Mouse (Mus musculus) G1E (cell line): ENCODE results near the gene Irak4. TPM values are rescaled to one million over a fixed set of nuclear protein-coding genes. Genes with fewer than 3 reads are reported as not detected.

ENCODE experiments used
- ATAC-seq: 2 replicates; pipeline ENCODE4 v1.8.0; 2016; ENCODE audit warnings: mild to moderate bottlenecking; ENCODE audit not compliant: insufficient number of reproducible peaks, poor library complexity, low FRiP score, severe bottlenecking; ENCODE audit errors: extremely low read depth
- DNase-seq: peaks from one replicate; pipeline ENCODE4 v3.0.0; 2012; ENCODE audit warnings: low spot score
- H3K27me3 ChIP-seq: 2 replicates; pipeline ENCODE4 v1.6.1; 2012; ENCODE audit warnings: mild to moderate bottlenecking, low read length, inconsistent platforms; ENCODE audit not compliant: insufficient read depth
- H3K36me3 ChIP-seq: replicated peaks from 2 replicates; pipeline ENCODE3; 2012; ENCODE audit warnings: mild to moderate bottlenecking, inconsistent platforms
- H3K4me1 ChIP-seq: 2 replicates; pipeline ENCODE4 v1.6.1; 2012; ENCODE audit warnings: low read depth, low read length, inconsistent platforms, mixed read lengths; ENCODE audit not compliant: insufficient read depth
- H3K4me3 ChIP-seq: 2 replicates; pipeline ENCODE4 v1.5.1; 2012; ENCODE audit warnings: low read depth, mild to moderate bottlenecking, inconsistent platforms, low read length, moderate library complexity, mixed read lengths
- H3K9me3 ChIP-seq: replicated peaks from 2 replicates; pipeline ENCODE4 v1.6.1; 2012; ENCODE audit warnings: inconsistent platforms
- CTCF ChIP-seq: IDR thresholded peaks from 2 replicates; pipeline ENCODE4 v1.5.1; 2012; ENCODE audit warnings: low read depth, low read length, inconsistent platforms, mixed read lengths
- GATA1 ChIP-seq: IDR thresholded peaks from 2 replicates; pipeline ENCODE4 v1.6.1; 2012; ENCODE audit warnings: borderline replicate concordance, low read length, inconsistent platforms, mixed read lengths
- GATA2 ChIP-seq: IDR thresholded peaks from 2 replicates; pipeline ENCODE4 v1.6.1; 2012; ENCODE audit warnings: low read depth, low read length, inconsistent platforms, borderline replicate concordance
- POLR2AphosphoS5 ChIP-seq: IDR thresholded peaks from 2 replicates; pipeline ENCODE4 v1.6.1; 2012; ENCODE audit warnings: low read depth, low read length, inconsistent platforms; ENCODE audit not compliant: insufficient replicate concordance
- TAL1 ChIP-seq: conservative IDR thresholded peaks from 2 replicates; pipeline ENCODE4 v1.6.1; 2012; ENCODE audit warnings: low read depth, low read length, inconsistent platforms, mixed read lengths
- polyA plus RNA-seq: library from polyadenylated mRNA; stranded (reverse); fragments of >175 nt; gene quantifications from 2 replicates; pipeline ENCODE4 v1.2.3, GENCODE M21; 2012
- total RNA-seq, 2 experiments: library from RNA; stranded (forward) in 1 of 2; stranded (reverse) in 1 of 2; fragments of 200-1000 nt in 1 of 2; fragments of >200 nt in 1 of 2; fragmentation: Nextera tagmentation in 1 of 2; gene quantifications; 2 replicates each; pipeline ENCODE4 v1.2.3; 2014 to 2017

Gene Irak4
- total and polyA plus RNA-seq, 3 experiments = 7.9 to 15.0 (median 10.4) TPM

- Histone ChIP-seq H3K4me3 (no peak overlapping the region), H3K27me3 (no peaks in the 10 kb centered on the region), H3K4me1 (no peaks in the 10 kb centered on the region), H3K9me3 (no peaks in the 10 kb centered on the region), H3K36me3 (peaks cover 16% of the 10 kb centered on the region)
- TF ChIP-seq GATA2 (no peak), CTCF (no peak), GATA1 (no peak), TAL1 (no peak), POLR2AphosphoS5 (no peak)
- DNase-seq (no peak), ATAC-seq (no peak)
Measured at GRCm38 (mm10) chr15:94574566-94575268, 31.3 kb downstream of the Irak4 start.

- Histone ChIP-seq H3K9me3 (no peaks in the 10 kb centered on the region), H3K4me1 (peaks cover 3% of the 10 kb centered on the region; the same call in 1 of the 2 replicates), H3K36me3 (peaks cover 83% of the 10 kb centered on the region), H3K4me3 (no peak overlapping the region), H3K27me3 (no peaks in the 10 kb centered on the region)
- no peak for ATAC-seq
- TF ChIP-seq GATA1 (no peak), TAL1 (no peak), GATA2 (no peak), CTCF (no peak), POLR2AphosphoS5 (no peak)
- DNase-seq = no peak
Measured at GRCm38 (mm10) chr15:94582000-94582593, 38.7 kb downstream of the Irak4 start.

DNA sequence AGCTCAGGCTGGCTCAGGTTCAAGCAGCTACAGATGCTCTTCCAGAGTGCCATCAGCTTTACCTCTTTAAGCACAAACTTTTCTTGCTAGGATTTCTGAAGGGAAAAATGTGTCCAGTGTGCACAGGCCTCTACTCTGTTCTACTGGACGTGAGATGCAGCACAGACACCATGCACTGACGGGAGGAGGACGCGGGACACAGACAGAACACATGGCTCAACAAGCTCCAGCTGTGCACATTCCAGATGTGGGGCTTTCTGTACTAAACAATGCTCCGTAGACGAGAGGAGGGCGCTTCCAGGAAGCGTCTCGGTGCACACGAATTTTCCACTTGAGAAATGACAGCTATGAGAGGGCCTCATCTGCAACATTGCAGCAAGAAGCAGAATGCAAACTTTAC, 39.7 kb downstream of the Irak4 start:
- no peak overlapping the region for H3K4me3 ChIP-seq
- DNase-seq (no peak), ATAC-seq (no peak)
- no peaks in the 10 kb centered on the region for H3K9me3 ChIP-seq
- no peak for TF ChIP-seq GATA2
- H3K27me3 ChIP-seq = no peaks in the 10 kb centered on the region
- H3K36me3 ChIP-seq = peaks cover 75% of the 10 kb centered on the region
- peaks cover 3% of the 10 kb centered on the region for H3K4me1 ChIP-seq

- H3K36me3 ChIP-seq = peaks cover 68% of the 10 kb centered on the region
- no peaks in the 10 kb centered on the region for H3K9me3 ChIP-seq
- no peak for ATAC-seq
- TF ChIP-seq GATA2 = no peak
- TF ChIP-seq POLR2AphosphoS5 = no peak
- TF ChIP-seq GATA1 = no peak
- TF ChIP-seq CTCF = no peak
- no peak for TF ChIP-seq TAL1
- H3K4me3 ChIP-seq = no peak overlapping the region
- no peaks in the 10 kb centered on the region for H3K27me3 ChIP-seq
- DNase-seq = no peak
- peaks cover 4% of the 10 kb centered on the region for H3K4me1 ChIP-seq
Measured at GRCm38 (mm10) chr15:94584738-94585137, 41.3 kb downstream of the Irak4 start.

- Histone ChIP-seq H3K4me1 (peaks cover 7% of the 10 kb centered on the region), H3K36me3 (peaks cover 35% of the 10 kb centered on the region), H3K27me3 (no peaks in the 10 kb centered on the region), H3K4me3 (peak overlapping the region; percentile 98), H3K9me3 (no peaks in the 10 kb centered on the region)
- no peak for ATAC-seq
- DNase-seq = no peak
- TF ChIP-seq CTCF (no peak), GATA1 (no peak), TAL1 (no peak), GATA2 (no peak), POLR2AphosphoS5 (no peak)
Measured at GRCm38 (mm10) chr15:94587826-94588715, 44.6 kb downstream of the Irak4 start.

DNA sequence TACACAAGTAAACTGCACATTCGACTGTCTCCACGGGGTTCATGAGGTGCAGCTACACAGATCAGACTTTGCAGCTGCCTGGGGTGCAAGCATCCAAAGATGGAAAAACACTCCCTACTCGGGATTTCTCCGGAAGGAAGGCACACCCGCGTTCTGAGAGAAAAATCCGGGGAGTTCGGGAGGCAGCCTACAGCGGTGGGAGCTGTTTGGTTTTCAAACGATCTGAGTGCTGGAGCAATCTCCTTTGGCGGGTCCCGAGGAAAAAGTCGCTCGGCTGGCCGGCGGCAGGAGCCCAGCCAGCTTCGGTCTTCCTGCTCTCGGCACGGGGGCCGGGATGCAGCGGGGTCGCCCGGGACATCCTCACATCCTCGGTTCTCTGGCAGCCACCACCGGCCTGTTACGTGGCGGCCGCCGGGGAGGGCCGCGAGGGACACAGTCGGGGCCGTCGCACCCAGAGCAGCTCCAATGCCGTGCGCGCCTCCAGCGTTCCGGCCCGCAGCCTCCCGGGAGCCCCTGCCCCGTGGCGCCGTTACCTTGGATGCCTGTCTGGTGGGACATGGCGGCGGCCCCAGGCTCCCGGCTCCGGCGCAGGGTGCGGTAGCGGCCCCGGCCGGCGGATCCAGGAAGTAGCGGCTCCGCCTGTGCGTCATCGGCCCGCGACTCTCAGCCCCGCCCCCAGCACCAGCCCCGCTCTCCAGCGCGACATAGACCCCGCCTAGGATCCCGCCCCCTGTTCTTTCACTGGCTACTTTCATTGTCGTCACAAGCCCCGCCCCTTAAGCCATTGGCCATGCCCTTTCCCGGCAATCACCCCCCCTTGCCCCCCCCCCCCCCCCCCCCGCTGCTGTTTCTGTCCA, 46.0 kb downstream of the Irak4 start, which contains the start of gene Twf1:
Gene Twf1 (minus strand): TSS at position 671 of the 857 bp plus-strand sequence.
- peak; percentile 93 for DNase-seq
- peak; percentile 89 for ATAC-seq
- Histone ChIP-seq H3K27me3 (no peaks in the 10 kb centered on the region), H3K36me3 (peaks cover 22% of the 10 kb centered on the region), H3K4me3 (peak within 1 kb of the TSS; percentile 98), H3K4me1 (peaks cover 7% of the 10 kb centered on the region), H3K9me3 (no peaks in the 10 kb centered on the region)
- no peak for TF ChIP-seq TAL1
- no peak for TF ChIP-seq CTCF
- TF ChIP-seq GATA2 = no peak
- TF ChIP-seq POLR2AphosphoS5 = no peak
- no peak for TF ChIP-seq GATA1
